Mouse (Mus musculus): ENCODE results near the gene Tnks1bp1. TPM values are rescaled to one million over a fixed set of nuclear protein-coding genes. Genes with fewer than 3 reads are reported as not detected.

Tnks1bp1 gene
- polyA plus RNA-seq (2012; rRNA removed): 208 and 218 TPM in 2 replicates

- Histone ChIP-seq H3K4me1 (ENCODE audit: control insufficient read depth, insufficient read depth, low read length) (peaks cover 16% of the 10 kb centered on the region), H3K4me3 (replicated peaks; ENCODE audit: extremely low read depth, low read depth, low read length) (peak within 1 kb of the TSS; percentile 72)
- peak; percentile 99 for DNase-seq
- TF ChIP-seq CTCF (IDR thresholded peaks at IDR 0.05; ENCODE audit: insufficient read depth, low read length) (no peak), POLR2A (IDR thresholded peaks at IDR 0.05; ENCODE audit: borderline replicate concordance, extremely low read depth, low read depth, low read length) (peak; percentile 57; the same call in 1 of the 2 replicates)
- WGBS: under 1% methylated on average over 42 of the region's 42 CpGs
Observed at GRCm38 (mm10) chr2:85047596-85048167, at the start of gene Tnks1bp1. Gene Tnks1bp1 (plus strand): TSS chr2:85048022.

GRCm38 (mm10) chr2:84999486-85000181, 48.2 kb upstream of the Tnks1bp1 start:
- DNase-seq: no peak
- TF ChIP-seq CTCF (IDR thresholded peaks at IDR 0.05; ENCODE audit: insufficient read depth, low read length) (no peak), POLR2A (IDR thresholded peaks at IDR 0.05; ENCODE audit: borderline replicate concordance, extremely low read depth, low read depth, low read length) (no peak)
- Histone ChIP-seq H3K4me3 (replicated peaks; ENCODE audit: extremely low read depth, low read depth, low read length) (no peak overlapping the region), H3K4me1 (ENCODE audit: control insufficient read depth, insufficient read depth, low read length) (peaks cover 6% of the 10 kb centered on the region)
- 41% methylated on average over 3 of the region's 3 CpGs for WGBS

DNA sequence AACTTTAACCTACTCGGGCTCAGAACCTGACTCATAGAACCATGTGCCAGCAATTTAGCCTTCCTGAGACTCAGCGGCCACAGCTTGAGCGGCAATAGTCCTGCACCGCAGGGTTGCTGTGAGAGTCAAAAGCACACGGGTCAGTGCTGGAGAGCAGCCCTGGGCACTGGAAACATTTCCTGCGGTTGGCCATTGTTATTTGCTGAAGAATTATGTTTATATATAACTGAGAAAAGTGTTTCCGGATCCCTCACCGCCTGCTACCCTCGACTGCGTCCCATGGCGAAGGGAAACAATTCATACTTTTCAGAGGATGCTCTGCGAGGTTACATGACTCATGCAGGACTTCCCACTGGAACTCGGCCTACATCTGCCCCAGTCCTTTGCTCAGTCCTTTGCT, 46.3 kb upstream of the Tnks1bp1 start:
- 0 out of 2 replicates have a peak, but pooled peaks have one; percentile 24 for TF ChIP-seq POLR2A (IDR thresholded peaks at IDR 0.05; ENCODE audit: borderline replicate concordance, extremely low read depth, low read depth, low read length)
- no peak for TF ChIP-seq CTCF (IDR thresholded peaks at IDR 0.05; ENCODE audit: insufficient read depth, low read length)
- WGBS: 42% methylated on average over 13 of the region's 13 CpGs
- Histone ChIP-seq H3K4me1 (ENCODE audit: control insufficient read depth, insufficient read depth, low read length) (peaks cover 6% of the 10 kb centered on the region), H3K4me3 (replicated peaks; ENCODE audit: extremely low read depth, low read depth, low read length) (no peak overlapping the region)
- no peak for DNase-seq

DNA sequence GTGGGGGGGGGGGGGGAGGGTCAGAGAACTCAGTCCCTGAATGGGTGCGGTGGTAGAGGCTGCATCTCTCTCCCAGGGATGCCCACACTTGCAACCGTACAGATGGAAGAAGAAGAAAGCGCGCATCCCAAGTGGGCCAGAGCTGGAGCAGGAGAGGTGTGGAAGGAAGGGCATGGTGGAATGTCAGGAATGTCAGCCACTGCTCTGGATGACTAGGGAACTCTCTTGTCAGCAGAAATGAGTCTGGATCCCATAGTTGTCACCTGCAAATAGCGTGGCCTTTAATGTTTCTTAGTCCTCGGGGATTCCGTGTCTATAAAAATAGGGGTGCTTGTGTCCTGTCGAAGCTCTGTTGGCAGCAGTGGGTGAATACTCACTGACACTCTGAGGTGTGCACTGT, 45.2 kb upstream of the Tnks1bp1 start:
- TF ChIP-seq POLR2A (IDR thresholded peaks at IDR 0.05; ENCODE audit: borderline replicate concordance, extremely low read depth, low read depth, low read length): no peak
- no peak for TF ChIP-seq CTCF (IDR thresholded peaks at IDR 0.05; ENCODE audit: insufficient read depth, low read length)
- no peak overlapping the region for H3K4me3 ChIP-seq (replicated peaks; ENCODE audit: extremely low read depth, low read depth, low read length)
- peaks cover 6% of the 10 kb centered on the region for H3K4me1 ChIP-seq (ENCODE audit: control insufficient read depth, insufficient read depth, low read length)
- DNase-seq: no peak
- 81% methylated on average over 8 of the region's 8 CpGs for WGBS

GRCm38 (mm10) chr2:85004341-85004740, 43.5 kb upstream of the Tnks1bp1 start:
- Histone ChIP-seq H3K4me1 (ENCODE audit: control insufficient read depth, insufficient read depth, low read length) (peaks cover 6% of the 10 kb centered on the region), H3K4me3 (replicated peaks; ENCODE audit: extremely low read depth, low read depth, low read length) (no peak overlapping the region)
- TF ChIP-seq CTCF (IDR thresholded peaks at IDR 0.05; ENCODE audit: insufficient read depth, low read length): no peak
- no peak for TF ChIP-seq POLR2A (IDR thresholded peaks at IDR 0.05; ENCODE audit: borderline replicate concordance, extremely low read depth, low read depth, low read length)
- DNase-seq: no peak
- 88% methylated on average over 4 of the region's 4 CpGs for WGBS

DNA sequence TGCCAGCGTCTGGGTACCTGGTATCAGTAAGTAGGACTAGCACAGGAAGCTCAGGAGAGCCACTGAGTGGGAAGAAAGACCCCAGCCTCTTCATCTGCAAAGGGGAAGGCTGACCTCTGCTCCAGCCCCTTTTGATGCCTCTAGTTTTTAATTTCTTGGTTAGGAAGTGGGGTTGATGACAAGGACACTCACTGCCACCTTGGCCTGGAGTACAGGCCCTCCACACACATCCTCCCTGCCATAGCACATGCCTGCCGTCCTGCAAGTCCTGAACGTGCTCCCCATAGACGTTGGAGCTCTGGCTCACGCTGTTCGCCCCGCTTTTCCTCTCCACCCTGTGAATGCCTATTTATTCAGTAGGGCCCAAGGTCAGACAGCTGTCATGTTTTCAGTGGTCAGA, 41.2 kb upstream of the Tnks1bp1 start:
- TF ChIP-seq CTCF (IDR thresholded peaks at IDR 0.05; ENCODE audit: insufficient read depth, low read length) (no peak), POLR2A (IDR thresholded peaks at IDR 0.05; ENCODE audit: borderline replicate concordance, extremely low read depth, low read depth, low read length) (no peak)
- H3K4me3 ChIP-seq (replicated peaks; ENCODE audit: extremely low read depth, low read depth, low read length): no peak overlapping the region
- 84% methylated on average over 7 of the region's 7 CpGs for WGBS
- no peak for DNase-seq
- peaks cover 2% of the 10 kb centered on the region; the same call in 1 of the 2 replicates for H3K4me1 ChIP-seq (ENCODE audit: control insufficient read depth, insufficient read depth, low read length)

- 24% methylated on average over 4 of the region's 4 CpGs for WGBS
- no peak for TF ChIP-seq POLR2A (IDR thresholded peaks at IDR 0.05; ENCODE audit: borderline replicate concordance, extremely low read depth, low read depth, low read length)
- 0 out of 2 replicates have a peak, but pooled peaks have one; percentile 7 for TF ChIP-seq CTCF (IDR thresholded peaks at IDR 0.05; ENCODE audit: insufficient read depth, low read length)
- Histone ChIP-seq H3K4me1 (ENCODE audit: control insufficient read depth, insufficient read depth, low read length) (no peaks in the 10 kb centered on the region), H3K4me3 (replicated peaks; ENCODE audit: extremely low read depth, low read depth, low read length) (no peak overlapping the region)
- DNase-seq: no peak
Observed at GRCm38 (mm10) chr2:85007729-85008128, 40.1 kb upstream of the Tnks1bp1 start.

- Histone ChIP-seq H3K4me1 (ENCODE audit: control insufficient read depth, insufficient read depth, low read length) (no peaks in the 10 kb centered on the region), H3K4me3 (replicated peaks; ENCODE audit: extremely low read depth, low read depth, low read length) (no peak overlapping the region)
- WGBS: 67% methylated on average over 2 of the region's 2 CpGs
- TF ChIP-seq CTCF (IDR thresholded peaks at IDR 0.05; ENCODE audit: insufficient read depth, low read length) (no peak), POLR2A (IDR thresholded peaks at IDR 0.05; ENCODE audit: borderline replicate concordance, extremely low read depth, low read depth, low read length) (no peak)
- DNase-seq: no peak
Observed at GRCm38 (mm10) chr2:85009212-85009611, 38.6 kb upstream of the Tnks1bp1 start.

GRCm38 (mm10) chr2:85011906-85012604, 35.8 kb upstream of the Tnks1bp1 start:
- no peak for DNase-seq
- no peak overlapping the region for H3K4me3 ChIP-seq (replicated peaks; ENCODE audit: extremely low read depth, low read depth, low read length)
- H3K4me1 ChIP-seq (ENCODE audit: control insufficient read depth, insufficient read depth, low read length): no peaks in the 10 kb centered on the region
- TF ChIP-seq CTCF (IDR thresholded peaks at IDR 0.05; ENCODE audit: insufficient read depth, low read length): no peak
- TF ChIP-seq POLR2A (IDR thresholded peaks at IDR 0.05; ENCODE audit: borderline replicate concordance, extremely low read depth, low read depth, low read length): no peak
- 37% methylated on average over 9 of the region's 9 CpGs for WGBS
